Mouse (Mus musculus) frontal cortex, postnatal 14 days (tissue): ENCODE measurements around the gene Fxyd4.

ENCODE experiments used
- DNase-seq, 2 experiments: peaks; one replicate each; pipeline ENCODE4 v3.0.0; 2022; ENCODE audit warnings: low spot score in 2 of 2

The Fxyd4 gene

DNA sequence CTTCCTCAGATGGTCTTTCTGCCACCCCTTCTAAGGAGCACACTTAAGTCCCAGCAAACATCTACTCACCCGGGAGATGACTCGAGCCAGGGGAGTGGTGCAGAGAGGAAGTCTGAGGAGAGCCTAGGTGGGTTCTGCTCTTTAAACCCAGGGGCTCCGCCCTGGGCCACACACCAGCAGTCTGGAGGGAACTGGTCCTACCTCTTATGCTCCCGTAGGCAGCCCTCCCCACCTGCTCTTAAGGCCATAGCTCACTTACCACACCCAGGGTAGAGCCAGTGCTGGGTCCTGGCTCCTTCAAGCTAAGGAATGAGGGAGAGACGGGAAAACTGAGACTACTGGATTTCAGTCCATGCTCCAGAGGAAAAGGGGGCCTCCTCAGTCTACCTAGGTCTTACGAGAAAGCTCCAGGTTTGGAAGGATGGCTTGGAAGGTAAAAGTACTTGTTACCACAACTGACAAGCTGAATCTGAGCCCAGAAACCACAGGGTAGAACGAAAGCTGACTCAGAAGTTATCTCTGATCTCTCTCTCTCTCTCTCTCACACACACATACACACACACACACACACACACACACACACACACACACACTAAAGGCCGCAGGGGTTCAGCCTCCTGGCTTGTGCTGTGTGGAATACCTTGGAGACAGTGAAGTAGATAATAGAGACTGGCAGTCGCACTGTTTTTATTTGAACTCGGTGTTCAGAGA is at the start of gene Fxyd4:
TSS of gene Fxyd4 (minus strand) at position 471 of the 711 bp plus-strand sequence.
- no peak for DNase-seq

DNA sequence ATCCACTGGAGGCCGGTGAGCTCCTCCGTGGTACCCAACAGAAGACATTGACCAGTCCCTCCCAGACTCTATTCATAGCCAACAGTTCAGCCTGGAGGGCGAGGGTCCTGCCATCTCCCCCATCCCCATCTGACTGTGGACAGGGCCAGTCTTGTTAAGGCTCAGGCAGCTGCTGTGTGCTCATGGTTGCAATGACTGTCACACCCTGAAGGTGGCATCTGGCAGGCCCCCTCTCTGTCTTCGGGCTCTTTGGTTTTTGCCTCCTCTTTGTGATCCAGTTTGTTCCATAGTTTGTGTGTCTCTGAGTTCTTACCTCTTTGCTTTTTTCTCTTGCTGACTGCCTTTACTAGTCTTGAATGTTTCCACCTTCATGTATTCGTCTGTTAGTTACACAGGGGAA is 49.7 kb upstream of the Fxyd4 start:
- DNase-seq = no peak

DNA sequence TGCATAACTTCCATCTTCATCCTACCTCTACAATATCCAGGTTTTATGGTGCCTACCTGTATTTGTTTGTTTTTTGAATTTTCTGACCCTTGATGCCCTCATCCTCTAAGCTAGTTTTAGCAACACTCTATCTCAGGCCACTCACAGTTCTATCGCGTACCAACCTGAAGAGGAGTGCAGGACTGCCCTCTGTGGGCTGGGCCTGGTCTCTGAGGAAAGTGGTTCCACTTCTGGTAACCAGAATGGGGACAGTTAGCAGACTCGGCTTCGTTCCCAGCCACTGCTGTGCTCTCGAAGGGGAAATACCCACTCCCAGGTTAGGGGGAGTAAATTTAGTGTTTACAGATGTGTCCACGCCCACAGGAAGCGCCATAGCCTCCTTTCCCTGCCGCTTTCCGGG is 29.2 kb upstream of the Fxyd4 start:
- DNase-seq = no peak

DNA sequence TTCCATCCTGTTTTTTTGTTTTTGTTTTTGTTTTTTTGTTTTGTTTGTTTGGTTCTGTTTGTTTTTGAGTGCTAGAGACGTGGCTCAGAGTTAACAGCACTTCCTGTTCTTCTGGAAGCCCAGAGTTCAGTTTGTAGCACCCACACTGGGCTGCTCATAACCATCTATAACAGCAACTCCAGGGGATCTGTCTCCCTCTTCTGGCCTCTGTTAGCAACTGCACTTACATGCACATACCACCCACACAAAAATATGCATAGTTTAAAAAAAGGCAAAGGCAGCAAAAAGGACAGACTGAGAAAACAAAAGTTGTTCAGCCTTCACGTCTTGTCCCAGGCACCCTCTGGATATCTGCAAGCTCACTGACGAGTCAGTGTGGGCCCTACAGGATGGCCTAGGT is 25.7 kb upstream of the Fxyd4 start:
- no peak for DNase-seq

DNA sequence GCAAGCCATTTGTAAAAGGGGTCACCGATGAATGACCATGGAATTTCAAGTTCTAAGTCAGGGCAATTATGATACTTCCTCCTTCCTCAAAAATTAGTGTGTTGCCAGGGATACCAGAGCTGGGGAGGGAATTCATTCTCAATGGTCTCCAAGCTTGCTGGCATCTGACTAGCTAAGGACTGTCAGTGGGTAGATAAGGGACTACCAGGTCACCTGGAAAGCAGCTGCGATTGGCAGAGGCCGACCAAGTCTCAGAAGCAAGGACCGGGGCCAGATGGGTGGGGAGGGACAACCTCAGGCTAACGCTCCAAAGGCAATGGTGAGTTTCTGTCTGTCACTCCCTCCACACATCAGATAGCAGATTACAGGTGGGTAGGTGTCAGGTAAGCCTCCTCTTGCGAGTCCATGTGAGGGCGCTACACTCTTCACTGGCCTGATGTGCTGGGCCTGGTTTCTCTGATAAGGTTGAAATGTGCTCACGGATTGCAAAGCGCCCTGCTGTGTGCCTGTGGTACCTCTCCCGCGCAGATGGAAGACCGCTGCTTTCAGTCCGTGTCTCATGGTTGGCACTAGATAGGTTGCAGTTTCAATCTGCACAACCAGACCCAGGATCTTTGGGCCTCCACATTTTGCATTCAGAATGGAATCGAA is 19.5 kb upstream of the Fxyd4 start:
- DNase-seq = no peak

DNA sequence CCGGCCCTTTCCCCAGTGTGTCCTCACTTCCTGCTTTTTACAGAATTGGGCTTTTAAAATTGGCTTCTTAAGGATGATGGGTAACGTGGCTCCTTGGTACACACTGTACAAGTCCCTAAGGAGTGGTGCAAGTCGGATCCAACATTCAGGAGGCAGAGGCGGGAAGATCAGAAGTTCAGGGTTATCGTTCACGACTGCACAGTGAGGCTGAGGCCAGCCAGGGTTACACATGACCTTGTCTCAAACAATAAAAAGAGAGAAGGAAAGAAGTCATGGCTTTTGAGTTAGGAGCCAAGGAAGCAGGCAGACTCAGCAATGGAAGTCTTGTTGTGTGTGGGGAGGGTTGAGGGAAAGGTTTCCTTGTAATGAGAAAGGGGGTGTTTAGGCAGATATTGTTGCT is 18.7 kb upstream of the Fxyd4 start:
- DNase-seq = no peak

DNA sequence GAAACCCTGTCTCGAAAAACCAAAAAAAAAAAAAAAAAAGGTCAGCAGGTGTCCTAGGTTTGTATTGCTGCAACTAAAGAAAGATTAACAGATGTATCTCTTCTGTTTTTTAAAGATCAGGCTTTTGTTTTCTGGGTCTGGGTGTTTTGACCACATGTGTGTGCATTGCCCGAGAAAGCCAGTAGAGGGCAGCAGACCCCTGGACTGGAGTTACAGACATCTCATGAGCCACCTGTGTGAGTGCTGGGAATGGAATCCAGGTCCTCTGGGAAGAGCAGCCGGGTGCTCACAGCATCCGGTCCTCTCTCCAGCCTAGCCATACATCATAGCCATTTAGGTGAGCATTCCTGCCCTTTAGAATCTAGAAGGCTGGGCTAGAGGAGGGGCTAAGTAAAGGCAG is 14.8 kb upstream of the Fxyd4 start:
- DNase-seq = no peak

DNA sequence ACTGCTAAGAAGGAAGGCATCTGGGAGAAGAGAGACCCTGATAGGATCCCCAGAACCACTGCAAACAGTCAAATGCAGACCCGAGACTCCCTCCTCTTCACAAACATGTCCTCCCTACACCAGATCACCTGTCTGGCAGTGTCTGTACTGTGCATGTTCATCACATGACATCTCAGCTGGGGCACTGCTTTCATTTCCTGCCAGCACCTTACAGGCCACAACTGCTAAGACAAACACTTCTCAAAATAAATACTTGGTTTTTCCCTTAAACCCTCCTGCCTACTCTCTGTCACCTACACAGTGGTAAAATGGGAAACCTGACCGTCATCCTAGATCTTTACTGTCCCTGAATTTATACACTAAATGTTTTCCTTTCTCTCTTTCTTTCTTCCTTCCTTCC is 6.4 kb upstream of the Fxyd4 start:
- no peak for DNase-seq

DNA sequence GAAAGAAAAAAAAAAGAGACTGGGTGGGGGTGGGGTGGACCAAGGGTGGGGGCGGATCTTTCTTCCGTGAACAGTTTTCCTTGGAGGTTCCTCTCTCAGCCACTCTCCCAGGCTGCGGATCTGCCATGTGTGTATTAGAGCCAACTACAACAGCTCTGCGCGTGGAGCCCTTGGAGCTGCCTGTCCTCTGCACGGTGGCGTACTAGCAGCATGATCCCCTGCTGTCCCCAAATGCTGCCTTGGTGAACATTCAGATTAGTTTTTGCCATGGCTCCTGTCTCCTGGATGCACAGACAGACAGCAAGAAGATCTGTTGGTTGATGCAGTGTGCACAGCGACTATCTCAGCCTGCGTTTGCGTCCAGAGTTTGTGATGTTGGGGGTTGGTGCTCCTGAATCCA is 5.3 kb upstream of the Fxyd4 start:
- no peak for DNase-seq

DNA sequence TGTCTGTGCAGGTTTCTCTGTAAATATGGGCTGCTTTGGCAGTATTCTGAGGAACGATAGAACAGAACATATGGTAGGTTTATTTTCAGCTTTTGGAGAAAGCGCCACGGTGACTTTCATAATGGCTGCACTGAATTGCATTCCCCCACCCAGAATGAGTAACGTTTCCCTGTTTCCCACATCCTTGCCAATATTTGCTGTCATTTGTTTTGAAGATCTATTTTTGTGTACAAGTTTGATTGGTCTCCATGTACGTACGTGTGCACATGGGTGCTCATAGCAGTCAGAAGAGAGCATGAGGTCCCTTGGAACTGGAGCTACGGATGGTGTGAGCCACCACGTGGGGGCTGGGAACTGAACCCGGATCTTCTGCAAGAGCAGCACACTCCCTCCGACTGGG is 1.5 kb upstream of the Fxyd4 start:
- no peak for DNase-seq

DNA sequence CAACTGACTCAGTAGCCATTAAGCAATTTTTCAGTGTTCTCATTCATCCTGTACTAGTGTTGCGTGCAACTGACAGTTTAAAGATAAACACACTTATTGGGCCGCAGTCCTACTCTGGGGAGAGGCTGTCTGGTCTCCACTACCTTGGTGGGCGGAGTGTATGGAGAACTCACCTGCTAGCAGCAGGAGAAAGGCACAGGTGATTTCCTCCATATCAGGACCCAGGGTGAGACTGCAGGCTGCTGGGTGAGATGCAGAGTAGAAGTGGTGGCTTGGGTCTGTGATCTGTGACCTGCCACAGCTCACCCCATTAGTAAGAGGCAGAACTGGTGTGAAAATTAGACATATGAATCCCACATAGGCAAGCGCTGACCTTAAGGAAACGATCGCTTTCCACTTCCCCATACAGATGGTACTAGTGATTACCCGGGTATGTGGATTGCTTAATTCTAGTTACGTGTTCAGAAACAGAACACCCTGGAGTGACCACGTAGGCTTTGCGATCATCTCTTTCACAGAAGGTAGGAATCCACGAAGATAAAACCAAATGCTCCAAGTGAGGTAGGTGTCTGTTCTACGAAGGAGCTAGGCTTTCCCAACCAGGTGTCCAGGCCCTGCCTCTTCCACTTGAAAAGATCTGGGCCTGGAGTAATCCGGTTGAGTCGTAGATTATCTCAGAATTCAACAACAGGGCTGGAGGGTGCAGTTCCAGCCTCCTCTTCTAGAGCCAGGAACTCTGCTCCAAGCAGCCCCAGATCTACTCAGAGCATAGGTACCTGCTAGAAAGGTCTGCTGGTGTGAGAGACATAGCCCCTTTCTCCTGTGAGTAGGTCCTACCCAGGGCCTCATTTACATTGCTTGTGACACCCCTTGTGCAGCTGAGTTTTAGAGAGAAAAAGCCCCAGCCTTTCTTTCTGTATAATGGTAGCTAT is 1.5 kb downstream of the Fxyd4 start:
- DNase-seq = no peak

DNA sequence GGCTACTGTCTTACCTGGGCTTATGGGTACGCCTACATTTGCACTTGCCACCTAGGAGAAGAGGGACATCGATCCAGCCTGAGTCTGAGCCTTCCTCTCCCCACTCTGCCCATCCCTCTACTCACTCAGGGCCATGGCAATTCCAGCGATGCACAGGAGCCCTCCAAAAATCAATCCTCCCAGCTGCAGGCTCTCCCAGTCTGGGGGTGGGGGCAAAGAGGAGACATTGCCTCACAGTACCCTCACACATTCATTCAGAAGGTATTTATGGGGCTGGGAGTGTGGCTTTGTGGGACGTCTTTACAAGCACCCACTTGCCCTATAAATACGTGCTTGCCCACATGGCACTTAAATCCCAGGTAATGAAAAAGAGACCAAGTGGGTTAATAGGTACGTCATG is 3.2 kb downstream of the Fxyd4 start:
- DNase-seq = no peak

DNA sequence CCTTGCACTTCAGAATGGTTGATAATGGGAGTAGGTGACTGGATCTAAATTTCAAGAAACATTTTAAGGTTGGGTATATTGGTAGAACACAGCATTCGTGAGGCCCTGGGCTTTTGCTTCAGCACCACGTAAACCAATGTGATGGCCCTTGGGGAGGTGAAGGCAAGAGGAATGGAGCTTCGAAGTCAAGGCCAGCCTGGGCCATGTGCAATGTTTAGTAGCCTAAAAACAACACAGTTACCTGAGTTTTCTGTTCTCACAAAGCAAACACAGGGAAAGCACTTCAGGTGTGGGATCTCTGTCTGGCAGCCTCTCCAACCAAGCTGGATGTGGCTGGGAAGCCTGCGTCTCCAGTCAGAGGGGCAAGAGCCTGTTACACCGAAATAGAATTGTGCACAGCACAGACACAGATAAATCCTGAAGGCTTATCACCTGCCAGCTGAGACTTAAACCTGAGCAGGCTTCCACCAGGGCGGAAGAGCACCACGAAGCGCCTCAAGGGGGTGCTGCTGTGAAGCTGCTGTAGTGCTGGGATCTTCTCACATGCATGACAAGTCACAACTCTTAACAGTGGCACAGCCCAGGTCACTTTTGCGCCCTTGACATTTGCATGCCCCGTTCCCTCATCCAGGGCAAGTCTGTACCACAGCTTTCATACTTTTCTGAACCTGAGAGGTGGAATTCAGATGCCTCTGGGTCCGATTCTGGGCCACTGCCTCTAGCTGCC is 5.0 kb downstream of the Fxyd4 start:
- DNase-seq = no peak

DNA sequence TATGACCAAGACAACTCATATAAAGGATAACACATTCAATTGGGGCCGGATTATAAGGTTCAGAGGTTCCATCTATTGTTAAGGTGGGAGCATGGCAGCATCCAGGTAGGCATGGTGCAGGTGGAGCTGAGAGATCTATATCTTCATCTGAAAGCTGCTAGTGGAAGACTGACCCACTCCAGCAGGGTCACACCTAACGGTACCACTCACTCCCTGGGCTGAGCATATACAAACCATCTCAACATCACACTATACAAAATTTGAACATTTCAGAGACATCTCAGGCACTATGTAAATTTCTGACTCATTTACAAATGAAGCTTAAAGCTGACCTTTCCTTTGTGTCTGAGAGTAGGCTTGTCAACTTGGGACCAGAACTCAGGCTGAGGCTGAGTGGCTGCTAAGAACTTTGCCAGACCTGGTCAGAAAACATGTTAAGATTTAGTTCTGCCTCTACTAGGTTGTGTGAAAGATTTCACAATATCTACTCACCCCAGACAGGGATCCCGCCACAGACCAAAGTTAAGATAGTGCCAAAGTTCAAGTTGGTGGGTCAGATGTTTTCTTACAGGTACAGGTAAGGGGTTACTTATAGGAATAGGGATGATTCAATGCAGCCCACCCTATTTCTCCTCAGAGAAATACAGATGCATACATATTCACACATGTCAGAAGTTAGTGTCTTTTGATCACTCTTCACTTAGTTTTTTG is 7.4 kb downstream of the Fxyd4 start:
- DNase-seq = no peak

DNA sequence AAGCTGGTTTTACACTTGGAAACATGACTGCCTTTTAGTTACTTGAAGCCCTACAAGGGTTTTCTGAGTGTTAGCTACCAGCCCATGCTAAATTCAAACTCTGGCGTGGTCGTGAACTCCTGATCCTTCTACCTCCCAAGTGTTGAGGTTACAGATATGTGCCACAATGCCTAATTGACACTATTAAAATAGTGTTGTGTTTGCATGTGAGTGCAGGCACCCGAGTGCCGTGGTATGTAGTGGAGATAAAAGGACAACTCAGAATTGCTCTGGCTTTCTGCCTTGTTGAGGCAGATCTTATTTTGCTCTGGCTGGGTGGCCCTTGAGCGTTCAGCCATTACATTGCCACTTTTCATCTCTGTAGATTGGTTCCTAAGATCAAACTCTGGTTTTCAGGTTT is 8.7 kb downstream of the Fxyd4 start:
- DNase-seq = no peak

DNA sequence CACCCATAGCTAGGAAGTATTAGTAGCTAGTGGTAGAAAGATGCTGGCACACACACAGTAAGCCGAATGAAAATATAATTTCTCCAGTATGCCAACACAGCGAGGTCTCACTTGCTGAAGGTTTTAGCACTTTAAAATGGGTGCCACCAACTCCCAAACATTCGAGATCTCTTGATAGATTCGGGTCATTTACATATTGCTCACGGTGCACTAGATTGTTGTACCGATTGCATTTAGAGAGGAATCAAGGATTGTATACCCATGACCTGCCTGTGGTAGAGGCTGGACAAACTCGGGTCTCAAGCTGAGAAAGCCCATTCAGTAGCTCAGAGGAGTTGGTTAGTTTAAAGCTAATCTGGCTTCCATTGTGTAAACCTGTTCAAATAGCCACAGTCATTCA is 9.5 kb downstream of the Fxyd4 start:
- no peak for DNase-seq

DNA sequence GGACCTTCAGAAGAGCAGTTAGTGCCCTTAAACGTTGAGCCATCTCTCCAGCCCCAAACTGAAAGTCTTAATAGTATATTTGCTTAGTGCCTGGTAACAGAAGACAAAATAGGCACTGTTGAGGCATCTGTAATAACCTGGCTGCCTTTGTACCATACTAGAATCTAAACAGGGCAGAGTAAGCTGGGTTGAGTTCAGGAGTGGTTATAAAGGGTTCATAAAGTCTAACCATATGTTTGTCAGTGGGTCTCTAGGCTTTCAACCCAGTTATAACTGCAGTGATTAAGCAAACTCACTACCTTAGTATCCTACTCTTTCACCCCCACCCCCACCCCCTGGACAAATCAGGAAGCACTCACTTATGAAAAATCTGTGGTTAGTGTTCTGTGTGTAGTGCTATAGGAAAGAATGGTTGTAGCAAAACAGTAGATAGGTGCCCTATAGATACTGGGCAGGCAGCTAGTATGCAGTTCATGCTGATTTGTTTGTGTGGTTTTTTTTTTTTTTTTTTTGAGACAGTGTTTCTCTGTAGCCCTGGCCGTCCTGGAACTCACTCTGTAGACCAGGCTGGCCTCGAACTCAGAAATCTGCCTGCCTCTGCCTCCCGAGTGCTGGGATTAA is 10.5 kb downstream of the Fxyd4 start:
- no peak for DNase-seq

DNA sequence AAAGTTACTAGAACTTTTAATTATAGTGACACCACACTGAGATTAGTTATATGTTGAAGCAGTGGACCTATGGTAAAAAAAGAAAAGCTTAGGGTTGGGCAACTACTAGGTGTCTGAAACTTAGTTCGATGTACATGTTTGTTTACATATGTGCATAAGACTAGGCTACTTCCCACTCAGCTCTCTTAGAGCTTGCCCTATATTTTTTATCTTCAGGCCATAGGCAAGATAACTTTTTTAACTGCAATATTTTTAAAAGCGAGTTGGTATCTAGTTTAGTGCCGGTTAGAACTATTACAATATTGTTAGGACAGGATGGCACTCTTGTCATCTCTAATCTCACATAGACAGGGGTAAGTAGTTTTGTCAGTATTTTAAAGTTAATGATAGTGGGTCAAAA is 15.5 kb downstream of the Fxyd4 start:
- no peak for DNase-seq

DNA sequence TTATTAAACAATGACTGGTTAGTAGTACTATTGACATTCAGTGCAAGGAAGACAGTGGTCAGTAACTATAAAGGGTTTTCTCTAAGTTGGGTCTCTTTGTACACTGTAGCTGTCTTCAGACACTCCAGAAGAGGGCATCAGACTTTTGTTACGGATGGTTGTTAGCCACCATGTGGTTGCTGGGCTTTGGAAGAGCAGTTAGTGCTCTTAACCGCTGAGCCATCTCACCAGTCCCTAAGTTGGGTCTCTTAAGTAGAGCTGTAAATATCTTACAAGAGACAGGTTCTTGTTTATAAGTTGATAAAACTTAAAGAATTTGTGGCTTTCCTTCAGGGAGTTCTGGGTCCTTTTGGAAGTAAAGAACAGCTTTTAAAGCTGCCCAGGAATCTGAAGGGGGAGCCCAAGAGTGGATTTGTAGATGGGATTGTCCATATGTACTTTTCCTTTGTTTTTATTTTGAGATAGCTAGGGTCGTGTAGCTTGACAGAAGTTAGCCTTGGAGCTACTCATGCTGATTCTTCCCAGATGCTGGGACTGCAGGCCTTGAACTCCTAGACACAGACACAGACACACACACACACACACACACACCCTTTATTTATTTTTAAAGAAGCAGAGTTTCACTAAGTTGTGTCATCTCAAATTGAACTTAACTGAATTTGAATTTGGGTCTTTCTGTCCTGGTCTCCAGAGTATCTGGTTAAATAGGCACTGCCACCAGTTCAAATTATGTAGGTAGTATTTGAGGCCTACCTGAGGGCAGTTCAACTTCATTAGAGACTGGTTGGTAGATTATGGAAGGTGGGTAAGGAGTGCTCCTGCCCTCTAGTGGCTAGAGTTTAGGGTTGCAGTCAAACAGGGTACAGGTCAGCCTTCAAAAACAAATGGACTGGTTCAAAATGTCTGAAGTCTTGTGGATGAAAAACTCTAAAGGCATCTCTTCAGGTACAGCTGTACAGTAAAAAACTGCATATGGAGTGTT is 16.5 kb downstream of the Fxyd4 start:
- DNase-seq = no peak

DNA sequence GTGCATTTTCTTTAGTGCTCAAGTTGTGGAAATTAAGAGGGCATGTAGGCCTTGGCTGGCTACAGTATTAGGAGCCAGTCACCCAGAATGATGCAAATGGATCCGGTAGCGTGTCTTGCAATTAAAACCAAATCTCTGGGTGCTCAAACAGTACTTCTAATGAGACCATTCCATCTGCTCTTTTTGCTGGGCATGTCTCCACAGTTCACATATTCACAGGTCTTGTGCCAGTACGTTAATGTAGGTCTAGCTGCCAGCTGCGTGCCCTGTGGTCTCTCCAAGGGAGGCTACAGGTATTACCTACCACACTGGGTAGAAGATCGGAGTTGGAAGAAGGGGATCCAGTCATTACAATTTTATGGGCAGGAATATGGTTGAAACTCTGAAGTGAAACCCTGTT is 19.4 kb downstream of the Fxyd4 start:
- no peak for DNase-seq
